Mouse (Mus musculus) ovary, postnatal 14 days (tissue): Measurements from ENCODE around the gene Gm10428.
A peak's percentile ranks its signal among the peaks of the same experiment; 100 is the strongest.
"Not testable (repeated sequence)": the region's sequence is repeated elsewhere in the genome, so short reads cannot be mapped to it uniquely, and the experiment has no call there.

Experiments used
- DNase-seq: peaks from one replicate; pipeline ENCODE4 v3.0.0; 2022; ENCODE audit warnings: low spot score

The Gm10428 gene

GRCm38 (mm10) chr11:62752780-62753179 lies at the start of gene Gm10428:
Gm10428 (plus strand) TSS chr11:62753100.
- no peak for DNase-seq

GRCm38 (mm10) chr11:62706141-62706540 lies 46.8 kb upstream of the Gm10428 start:
- DNase-seq, result no peak

- DNase-seq, result no peak
These were observed 44.6 kb upstream of the Gm10428 start for GRCm38 (mm10) chr11:62708252-62708651.

- DNase-seq, result no peak
These were observed 42.2 kb upstream of the Gm10428 start for GRCm38 (mm10) chr11:62710657-62711056.

GRCm38 (mm10) chr11:62728276-62728675 lies 24.6 kb upstream of the Gm10428 start:
- no peak for DNase-seq

GRCm38 (mm10) chr11:62731311-62732021 lies 21.4 kb upstream of the Gm10428 start, which contains the start of gene Zfp287:
Zfp287 (minus strand) TSS chr11:62731905.
- DNase-seq, result peak; percentile 75

- no peak for DNase-seq
These were observed 20.9 kb upstream of the Gm10428 start for GRCm38 (mm10) chr11:62732022-62732387.

- DNase-seq, result no peak
These were observed 20.2 kb upstream of the Gm10428 start for GRCm38 (mm10) chr11:62732665-62733064.

- no peak for DNase-seq
These were observed 11.7 kb upstream of the Gm10428 start for GRCm38 (mm10) chr11:62741186-62741585.

GRCm38 (mm10) chr11:62742261-62742957 lies 10.5 kb upstream of the Gm10428 start:
- DNase-seq, result no peak

- DNase-seq, result peak; percentile 56
These were observed 8.8 kb upstream of the Gm10428 start for GRCm38 (mm10) chr11:62744103-62744502.

GRCm38 (mm10) chr11:62746001-62746533 lies 6.8 kb upstream of the Gm10428 start:
- DNase-seq, result peak; percentile 23

- DNase-seq, result no peak
These were observed 5.7 kb upstream of the Gm10428 start for GRCm38 (mm10) chr11:62747227-62747626.

GRCm38 (mm10) chr11:62748062-62748461 lies 4.8 kb upstream of the Gm10428 start:
- no peak for DNase-seq

- DNase-seq, result not testable (repeated sequence)
These were observed 3.5 kb upstream of the Gm10428 start for GRCm38 (mm10) chr11:62749445-62749844.

- DNase-seq, result no peak
These were observed 709 bp upstream of the Gm10428 start for GRCm38 (mm10) chr11:62752191-62752590.

- peak; percentile 94 for DNase-seq
These were observed 3.7 kb downstream of the Gm10428 start for GRCm38 (mm10) chr11:62756456-62757142.

GRCm38 (mm10) chr11:62757143-62757507 lies 4.2 kb downstream of the Gm10428 start:
- no peak for DNase-seq

GRCm38 (mm10) chr11:62757906-62758305 lies 5.0 kb downstream of the Gm10428 start:
- DNase-seq, result no peak

- DNase-seq, result no peak
These were observed 5.6 kb downstream of the Gm10428 start for GRCm38 (mm10) chr11:62758491-62758890.

GRCm38 (mm10) chr11:62760755-62761457 lies 8.0 kb downstream of the Gm10428 start:
- DNase-seq, result no peak

- DNase-seq, result no peak
These were observed 23.6 kb downstream of the Gm10428 start for GRCm38 (mm10) chr11:62776510-62776909.
